ENCODE assay signal across 8 mouse cellular contexts in genomic region chr11:62648591-62649391, GRCm38 (mm10). TPM values are rescaled to one million over a fixed set of nuclear protein-coding genes. Genes with fewer than 3 reads are reported as not detected.
DNase-seq lines count a peak whose midpoint lies in the region; ATAC-seq and TF ChIP-seq lines count a peak whose summit lies in the region.

Mmgt2 (plus strand) TSS chr11:62648664.

- H3K4me2 ChIP-seq in forebrain, embryonic 16.5 days (ENCODE audit: low read length): peak within 1 kb of the TSS; percentile 92
- peak within 1 kb of the TSS; percentile 94 for H3K4me2 ChIP-seq in lung, embryonic 14.5 days

- peaks cover 0 to 26% of the 10 kb centered on the region in 2 experiments; a peak in 3 of 4 replicates for H3K36me3 ChIP-seq in MEL (ENCODE audit: control insufficient read depth in 1 of 2, insufficient read depth in 2 of 2, low read length in 2 of 2)
- H3K36me3 ChIP-seq in forebrain, embryonic 16.5 days (ENCODE audit: control insufficient read depth, insufficient read depth): no peaks in the 10 kb centered on the region
- 0 out of 2 replicates have a peak, but pooled peaks cover 4% of the 10 kb centered on the region for H3K36me3 ChIP-seq in lung, embryonic 14.5 days (ENCODE audit: insufficient read depth)

- peak within 1 kb of the TSS; percentile 75 for H3K27ac ChIP-seq in MEL (ENCODE audit: control insufficient read depth, low read depth, low read length)
- H3K27ac ChIP-seq in forebrain, embryonic 16.5 days (ENCODE audit: low read length): peak within 1 kb of the TSS; percentile 16; the same call in 1 of the 2 replicates
- peak within 1 kb of the TSS; percentile 79 for H3K27ac ChIP-seq in layer of hippocampus, adult 2 months
- H3K27ac ChIP-seq in lung, embryonic 14.5 days (ENCODE audit: low read depth): peak within 1 kb of the TSS; percentile 89

- peaks cover 9% of the 10 kb centered on the region for H3K79me2 ChIP-seq in MEL (ENCODE audit: control insufficient read depth, insufficient read depth, low read length, poor library complexity)

- TF ChIP-seq EP300 in MEL (IDR thresholded peaks at IDR 0.05; ENCODE audit: low read depth in 1 of 2, low read length in 2 of 2): peak in 1 of 2 experiments; percentile 17; a peak in 2 of 4 replicates

- peak within 1 kb of the TSS; percentile 75 for H3K9ac ChIP-seq in MEL (ENCODE audit: control insufficient read depth, low read depth, low read length, poor library complexity, severe bottlenecking)
- peak within 1 kb of the TSS; percentile 81 for H3K9ac ChIP-seq in forebrain, embryonic 16.5 days (replicated peaks; ENCODE audit: low read depth, low read length)
- H3K9ac ChIP-seq in lung, embryonic 14.5 days: peak within 1 kb of the TSS; percentile 77

- no peaks in the 10 kb centered on the region for H3K27me3 ChIP-seq in MEL (ENCODE audit: control insufficient read depth in 1 of 2, insufficient read depth in 2 of 2, low read length in 2 of 2)
- no peaks in the 10 kb centered on the region for H3K27me3 ChIP-seq in forebrain, embryonic 16.5 days (replicated peaks; ENCODE audit: control insufficient read depth, insufficient read depth, low read length)
- no peaks in the 10 kb centered on the region for H3K27me3 ChIP-seq in lung, embryonic 14.5 days (ENCODE audit: insufficient read depth, low read length)

- peak within 1 kb of the TSS; percentile 72 to 94 for H3K4me3 ChIP-seq in MEL (ENCODE audit: control insufficient read depth in 1 of 2, insufficient read depth in 1 of 2, low read depth in 2 of 2, low read length in 2 of 2)
- H3K4me3 ChIP-seq in forebrain, embryonic 16.5 days (replicated peaks; ENCODE audit: low read length): peak within 1 kb of the TSS; percentile 74
- H3K4me3 ChIP-seq in layer of hippocampus, adult 2 months: peak within 1 kb of the TSS; percentile 67
- peak within 1 kb of the TSS; percentile 75 for H3K4me3 ChIP-seq in lung, embryonic 14.5 days (ENCODE audit: low read depth, low read length)

- intact Hi-C loops in heart, postnatal 25 days (cut with DNase I): loop anchor here (2.0 kb wide), 1 partner anchor 34 kb away; no protein-coding TSS in a partner anchor

- peak; percentile 97 for DNase-seq in MEL (ENCODE audit: low read depth, low spot score)
- peak; percentile 83 to 91 for DNase-seq in cerebellum, adult 18-20 months
- peak; percentile 87 for DNase-seq in heart, postnatal 25 days (ENCODE audit: low spot score)
- peak; percentile 77 to 90 for DNase-seq in layer of hippocampus, adult 2 months (ENCODE audit: low spot score in 2 of 2)
- DNase-seq in lung, embryonic 14.5 days: peak; percentile 96
- peak; percentile 90 to 92 for DNase-seq in thymus, adult 18-20 months

- peak; percentile 48 to 99 (median 91) for TF ChIP-seq CTCF in MEL (IDR thresholded peaks at IDR 0.05 in 2 of 3, conservative IDR thresholded peaks at IDR 0.05 in 1 of 3; ENCODE audit: control insufficient read depth in 1 of 3, insufficient read depth in 1 of 3, low read depth in 2 of 3, low read length in 3 of 3, poor library complexity in 1 of 3, severe bottlenecking in 1 of 3)
- TF ChIP-seq CTCF in layer of hippocampus, adult 2 months (conservative IDR thresholded peaks at IDR 0.05): peak; percentile 82
- peak; percentile 91 for TF ChIP-seq CTCF in lung, embryonic 14.5 days (IDR thresholded peaks at IDR 0.05; ENCODE audit: low read depth)

- peak; percentile 24 for TF ChIP-seq RAD21 in MEL (IDR thresholded peaks at IDR 0.05; ENCODE audit: low read depth, low read length)

- under 1% methylated on average over 28 of the region's 53 CpGs for WGBS in forebrain, embryonic 16.5 days
- WGBS in lung, embryonic 14.5 days: under 1% methylated on average over 25 of the region's 53 CpGs

- H3K9me3 ChIP-seq in MEL (replicated peaks; ENCODE audit: insufficient read depth, low read length): no peaks in the 10 kb centered on the region
- H3K9me3 ChIP-seq in forebrain, embryonic 16.5 days (ENCODE audit: control insufficient read depth, low read length): no peaks in the 10 kb centered on the region
- H3K9me3 ChIP-seq in lung, embryonic 14.5 days (ENCODE audit: low read depth, low read length): no peaks in the 10 kb centered on the region

- ATAC-seq in forebrain, embryonic 16.5 days: peak; percentile 86
- ATAC-seq in lung, embryonic 14.5 days (ENCODE audit: insufficient read depth): peak; percentile 93
- ATAC-seq in neutrophil, adult 5-6 weeks (ENCODE audit: extremely low read depth, insufficient number of reproducible peaks, low FRiP score, poor library complexity, severe bottlenecking): peak; percentile 81

- TF ChIP-seq POLR2A in MEL (IDR thresholded peaks at IDR 0.05; ENCODE audit: control insufficient read depth in 1 of 2, insufficient read depth in 1 of 2, low read depth in 1 of 2, low read length in 2 of 2, poor library complexity in 1 of 2): peak in 1 of 2 experiments; percentile 64; a peak in 1 of 4 replicates

- H3K4me1 ChIP-seq in MEL (ENCODE audit: control insufficient read depth in 1 of 2, insufficient read depth in 2 of 2, low read length in 2 of 2): peaks cover 20 to 28% of the 10 kb centered on the region in 2 experiments
- peaks cover 38% of the 10 kb centered on the region for H3K4me1 ChIP-seq in forebrain, embryonic 16.5 days (replicated peaks; ENCODE audit: control insufficient read depth, insufficient read depth, low read length)
- peaks cover 26% of the 10 kb centered on the region for H3K4me1 ChIP-seq in lung, embryonic 14.5 days (ENCODE audit: insufficient read depth)

TF ChIP-seq in MEL, 35 proteins besides CTCF, POLR2A, EP300 and RAD21 (continues in another document):
- 0 out of 2 replicates have a peak, but pooled peaks have one; percentile 32 for TF ChIP-seq NRF1 (IDR thresholded peaks at IDR 0.05; ENCODE audit: insufficient read depth, low read depth, low read length, poor library complexity, severe bottlenecking)
- no peak for TF ChIP-seq CHD1 (IDR thresholded peaks at IDR 0.05; ENCODE audit: low read depth, low read length)
- TF ChIP-seq NELFE (IDR thresholded peaks at IDR 0.05; ENCODE audit: low read depth, low read length): peak; percentile 61
- TF ChIP-seq ZMIZ1 (IDR thresholded peaks at IDR 0.05; ENCODE audit: low read depth, low read length): no peak
- TF ChIP-seq MYC (IDR thresholded peaks at IDR 0.05; ENCODE audit: low read depth, low read length): 0 out of 2 replicates have a peak, but pooled peaks have one; percentile 67
- TF ChIP-seq SIN3A (IDR thresholded peaks at IDR 0.05; ENCODE audit: low read length): peak; percentile 61
- TF ChIP-seq ZNF384 (IDR thresholded peaks at IDR 0.05; ENCODE audit: low read depth, low read length): no peak
- peak; percentile 70 for TF ChIP-seq SMC3 (IDR thresholded peaks at IDR 0.05; ENCODE audit: low read depth, low read length)
- 0 out of 2 replicates have a peak, but pooled peaks have one; percentile 15 for TF ChIP-seq ZC3H11A (IDR thresholded peaks at IDR 0.05; ENCODE audit: low read depth, low read length)
- TF ChIP-seq TCF12 (IDR thresholded peaks at IDR 0.05; ENCODE audit: low read depth, low read length): 0 out of 2 replicates have a peak, but pooled peaks have one; percentile 34
- no peak for TF ChIP-seq CHD2 (IDR thresholded peaks at IDR 0.05; ENCODE audit: low read length)
- TF ChIP-seq JUND (IDR thresholded peaks at IDR 0.05; ENCODE audit: low read depth, low read length): no peak
- TF ChIP-seq USF1 (IDR thresholded peaks at IDR 0.05; ENCODE audit: low read depth, low read length): no peak
- peak; percentile 67 for TF ChIP-seq ELF1 (IDR thresholded peaks at IDR 0.05; ENCODE audit: low read depth, low read length)
- TF ChIP-seq GABPA (IDR thresholded peaks at IDR 0.05; ENCODE audit: low read depth, low read length): no peak
- TF ChIP-seq KAT2A (conservative IDR thresholded peaks at IDR 0.05; ENCODE audit: low read depth, low read length): no peak; the same call in 1 of the 2 replicates
- no peak for TF ChIP-seq MAFK (IDR thresholded peaks at IDR 0.05; ENCODE audit: borderline replicate concordance, low read depth, low read length)
- peak; percentile 76 for TF ChIP-seq TBP (IDR thresholded peaks at IDR 0.05; ENCODE audit: low read depth, low read length)
- TF ChIP-seq BHLHE40 (IDR thresholded peaks at IDR 0.05; ENCODE audit: borderline replicate concordance, low read depth, low read length): no peak
- TF ChIP-seq USF2 (IDR thresholded peaks at IDR 0.05; ENCODE audit: borderline replicate concordance in 1 of 2, insufficient read depth in 1 of 2, low read depth in 1 of 2, low read length in 2 of 2): 0 out of 4 replicates have a peak, but pooled peaks of 1 of the 2 experiments have one; percentile 36
- TF ChIP-seq TAL1 (IDR thresholded peaks at IDR 0.05; ENCODE audit: low read length): no peak
- TF ChIP-seq MAZ (IDR thresholded peaks at IDR 0.05; ENCODE audit: low read depth, low read length): peak; percentile 100
- TF ChIP-seq MEF2A (IDR thresholded peaks at IDR 0.05; ENCODE audit: extremely low read depth, insufficient replicate concordance, low read depth, low read length, poor library complexity, severe bottlenecking): no peak
- peak; percentile 46 for TF ChIP-seq MAX (IDR thresholded peaks at IDR 0.05; ENCODE audit: low read length)
- TF ChIP-seq ZKSCAN1 (IDR thresholded peaks at IDR 0.05; ENCODE audit: low read depth, low read length): no peak
- TF ChIP-seq MYB (IDR thresholded peaks at IDR 0.05; ENCODE audit: low read depth, low read length): no peak
- TF ChIP-seq MXI1 (IDR thresholded peaks at IDR 0.05; ENCODE audit: low read depth, low read length): peak; percentile 52; the same call in 1 of the 2 replicates
- peak; percentile 97; the same call in 1 of the 2 replicates for TF ChIP-seq UBTF (IDR thresholded peaks at IDR 0.05; ENCODE audit: borderline replicate concordance, insufficient read depth, low read depth, low read length)
- TF ChIP-seq GATA1 (IDR thresholded peaks at IDR 0.05; ENCODE audit: low read depth, low read length): no peak
- TF ChIP-seq E2F4 (IDR thresholded peaks at IDR 0.05; ENCODE audit: borderline replicate concordance, low read depth, low read length): no peak
- no peak for TF ChIP-seq POLR2AphosphoS2 (IDR thresholded peaks at IDR 0.05; ENCODE audit: low read length)
- peak; percentile 42 for TF ChIP-seq ETS1 (IDR thresholded peaks at IDR 0.05; ENCODE audit: low read depth, low read length)

RNA-seq across cellular contexts. Expression of gene Mmgt2, which starts in this region (rescaled TPM):
- total RNA-seq in MEL (2012; rRNA removed): 21.8 and 24.1 TPM in 2 replicates
- polyA plus RNA-seq in MEL (2012; ENCODE audit: insufficient read depth in 1 of 2, insufficient read length in 2 of 2, low read depth in 1 of 2, low replicate concordance in 2 of 2, missing spikeins in 1 of 2): 10 to 100 TPM in 1 of 2 experiments, not detected in 1; 51.9 TPM
- 28.5 and 29.2 TPM in 2 replicates for polyA plus RNA-seq in forebrain, embryonic 16.5 days (2015; fragmentation: Nextera tagmentation; extraction: Ambion mirVana)
- 1 to 10 TPM; 6.9 to 7.0 TPM for total RNA-seq in heart, postnatal 25 days (2021)
- total RNA-seq in layer of hippocampus, adult 2 months (2021): 10 to 100 TPM; 15.8 to 16.5 TPM
- polyA plus RNA-seq in lung, embryonic 14.5 days (2014; fragmentation: Nextera tagmentation; extraction: Ambion mirVana): 42.7 and 42.8 TPM in 2 replicates
- total RNA-seq in neutrophil, adult 5-6 weeks (2017): 7.6 and 12.6 TPM in 2 replicates

Comparison
In these comparisons a context has a peak if more than half of its experiments do, and no peak if none do; other contexts are left out.
1. Peak in every context shown above with its lines: DNase-seq, ATAC-seq, H3K4me3 ChIP-seq and H3K27ac ChIP-seq.
2. H3K27ac ChIP-seq: peak in every context shown above with its lines; median percentile 89 in lung, embryonic 14.5 days; 79 in layer of hippocampus, adult 2 months; 75 in MEL; 16 in forebrain, embryonic 16.5 days.